Mouse (Mus musculus): Measurements from ENCODE around the gene Cldn6. TPM values are rescaled to one million over a fixed set of nuclear protein-coding genes. Genes with fewer than 3 reads are reported as not detected.

The Cldn6 gene
- polyA plus RNA-seq, 1 experiment = 0.18 TPM

GRCm38 (mm10) chr17:23674271-23674952, 4.6 kb upstream of the Cldn6 start:
- TF ChIP-seq CTCF (IDR thresholded peaks at IDR 0.05; ENCODE audit: extremely low read depth, insufficient read depth, insufficient read length, insufficient replicate concordance) (no peak), POLR2A (IDR thresholded peaks at IDR 0.05; ENCODE audit: low read depth, low read length) (no peak)
- H3K4me3 ChIP-seq (ENCODE audit: extremely low read depth, insufficient read depth, insufficient read length) = peak overlapping the region; percentile 84; the same call in 1 of the 2 replicates
- peak overlapping the region; percentile 96; the same call in 1 of the 2 replicates for H3K27ac ChIP-seq (ENCODE audit: insufficient read depth, low read length)
- H3K27me3 ChIP-seq (ENCODE audit: control insufficient read depth, insufficient read depth, low read length) = peaks cover 6% of the 10 kb centered on the region
- DNase-seq (ENCODE audit: low read depth in 1 of 2, low spot score in 2 of 2) = no peak
- peaks cover 5% of the 10 kb centered on the region for H3K36me3 ChIP-seq (ENCODE audit: control insufficient read depth, insufficient read depth, low read length)
- WGBS = 62% methylated on average over 9 of the region's 9 CpGs
- peaks cover 13% of the 10 kb centered on the region for H3K4me1 ChIP-seq (ENCODE audit: control insufficient read depth, insufficient read depth, insufficient read length)

- no peak overlapping the region for H3K4me3 ChIP-seq (ENCODE audit: extremely low read depth, insufficient read depth, insufficient read length)
- WGBS = 71% methylated on average over 5 of the region's 5 CpGs
- peaks cover under 1% of the 10 kb centered on the region; the same call in 1 of the 2 replicates for H3K36me3 ChIP-seq (ENCODE audit: control insufficient read depth, insufficient read depth, low read length)
- no peak for DNase-seq (ENCODE audit: low read depth in 1 of 2, low spot score in 2 of 2)
- peaks cover 13% of the 10 kb centered on the region for H3K4me1 ChIP-seq (ENCODE audit: control insufficient read depth, insufficient read depth, insufficient read length)
- TF ChIP-seq CTCF (IDR thresholded peaks at IDR 0.05; ENCODE audit: extremely low read depth, insufficient read depth, insufficient read length, insufficient replicate concordance) = no peak
- no peak for TF ChIP-seq POLR2A (IDR thresholded peaks at IDR 0.05; ENCODE audit: low read depth, low read length)
- peaks cover 8% of the 10 kb centered on the region for H3K27me3 ChIP-seq (ENCODE audit: control insufficient read depth, insufficient read depth, low read length)
- H3K27ac ChIP-seq (ENCODE audit: insufficient read depth, low read length) = no peak overlapping the region
These were observed 3.9 kb upstream of the Cldn6 start for GRCm38 (mm10) chr17:23675127-23675526.

DNA sequence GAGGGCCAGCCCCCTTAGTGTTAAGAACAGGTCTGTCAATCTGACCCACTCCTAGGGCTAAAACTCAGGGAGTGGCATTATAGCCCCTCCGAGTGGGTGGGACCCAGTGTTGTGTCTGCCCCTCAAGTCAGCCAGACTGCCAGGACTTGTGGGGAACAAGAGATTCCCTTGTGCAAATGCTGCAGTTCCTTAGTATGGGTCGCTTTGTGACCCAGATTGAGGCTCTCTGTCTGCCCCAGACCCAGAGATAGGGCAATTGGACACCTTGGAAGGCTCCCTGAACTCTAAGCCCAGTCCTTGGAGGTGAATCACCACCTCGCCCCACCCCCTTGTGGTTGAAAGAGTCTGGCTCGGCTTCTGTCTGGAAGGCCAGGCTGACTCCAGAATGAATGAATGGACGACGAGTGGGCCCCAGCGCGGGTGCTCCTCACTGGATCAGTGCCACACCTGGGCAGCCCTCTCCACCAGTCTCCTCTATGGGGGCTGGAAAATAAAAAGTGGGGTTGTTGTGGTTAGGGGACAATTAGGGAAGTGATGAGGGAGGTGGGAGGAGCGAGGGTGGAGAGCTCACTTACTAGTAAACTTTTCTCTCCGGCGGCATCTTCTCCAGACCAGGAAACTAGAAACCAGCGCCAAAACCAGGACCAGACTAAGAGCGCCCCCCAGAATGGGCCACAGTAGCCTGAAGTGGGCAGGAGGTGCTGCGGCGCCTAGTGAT, 3.3 kb upstream of the Cldn6 start:
- H3K36me3 ChIP-seq (ENCODE audit: control insufficient read depth, insufficient read depth, low read length) = no peaks in the 10 kb centered on the region
- peaks cover 8% of the 10 kb centered on the region for H3K27me3 ChIP-seq (ENCODE audit: control insufficient read depth, insufficient read depth, low read length)
- H3K4me3 ChIP-seq (ENCODE audit: extremely low read depth, insufficient read depth, insufficient read length) = peak overlapping the region; percentile 76; the same call in 1 of the 2 replicates
- peaks cover 13% of the 10 kb centered on the region for H3K4me1 ChIP-seq (ENCODE audit: control insufficient read depth, insufficient read depth, insufficient read length)
- TF ChIP-seq CTCF (IDR thresholded peaks at IDR 0.05; ENCODE audit: extremely low read depth, insufficient read depth, insufficient read length, insufficient replicate concordance) (no peak), POLR2A (IDR thresholded peaks at IDR 0.05; ENCODE audit: low read depth, low read length) (no peak)
- WGBS = 19% methylated on average over 15 of the region's 15 CpGs
- no peak for DNase-seq (ENCODE audit: low read depth in 1 of 2, low spot score in 2 of 2)
- no peak overlapping the region; the same call in 1 of the 2 replicates for H3K27ac ChIP-seq (ENCODE audit: insufficient read depth, low read length)

DNA sequence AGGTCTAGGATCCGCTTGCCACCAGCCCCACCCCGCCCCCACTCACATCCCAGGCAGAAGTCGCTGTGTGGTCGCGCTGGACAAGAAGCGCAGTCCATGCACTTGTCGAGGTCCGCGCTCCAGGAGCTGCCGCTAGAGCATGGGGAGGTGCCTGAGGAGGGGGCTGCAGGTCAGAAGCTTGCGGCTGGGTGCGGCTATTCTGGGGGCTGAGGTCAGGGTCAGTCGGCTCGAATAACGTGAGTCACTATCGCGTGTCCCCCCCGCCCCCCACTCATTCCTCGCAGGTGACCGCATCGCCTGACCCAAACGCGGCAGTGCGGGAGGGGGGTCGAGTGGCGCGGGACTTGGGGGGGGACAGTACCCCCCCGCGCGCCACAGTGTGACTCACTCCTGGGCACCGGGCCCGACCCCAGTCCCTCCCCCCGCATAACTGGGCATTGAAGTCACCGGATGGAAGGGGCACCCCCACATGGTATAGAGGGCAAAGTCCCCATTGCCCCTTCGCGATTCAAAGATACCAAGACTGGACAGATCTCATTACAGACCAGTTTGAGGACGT, 2.5 kb upstream of the Cldn6 start:
- H3K4me1 ChIP-seq (ENCODE audit: control insufficient read depth, insufficient read depth, insufficient read length) = peaks cover 13% of the 10 kb centered on the region
- WGBS = under 1% methylated on average over 37 of the region's 37 CpGs
- DNase-seq (ENCODE audit: low read depth in 1 of 2, low spot score in 2 of 2) = no peak
- H3K27me3 ChIP-seq (ENCODE audit: control insufficient read depth, insufficient read depth, low read length) = peaks cover 8% of the 10 kb centered on the region
- H3K36me3 ChIP-seq (ENCODE audit: control insufficient read depth, insufficient read depth, low read length) = no peaks in the 10 kb centered on the region
- TF ChIP-seq CTCF (IDR thresholded peaks at IDR 0.05; ENCODE audit: extremely low read depth, insufficient read depth, insufficient read length, insufficient replicate concordance) = no peak
- no peak for TF ChIP-seq POLR2A (IDR thresholded peaks at IDR 0.05; ENCODE audit: low read depth, low read length)
- H3K27ac ChIP-seq (ENCODE audit: insufficient read depth, low read length) = no peak overlapping the region
- H3K4me3 ChIP-seq (ENCODE audit: extremely low read depth, insufficient read depth, insufficient read length) = peak overlapping the region; percentile 76

GRCm38 (mm10) chr17:23677236-23677679, 1.8 kb upstream of the Cldn6 start, which contains the start of gene Tnfrsf12a:
TSS of gene Tnfrsf12a (minus strand) at chr17:23677468.
- H3K36me3 ChIP-seq (ENCODE audit: control insufficient read depth, insufficient read depth, low read length) = no peaks in the 10 kb centered on the region
- DNase-seq (ENCODE audit: low read depth in 1 of 2, low spot score in 2 of 2) = peak; percentile 68 to 82
- peak within 1 kb of the TSS; percentile 76 for H3K4me3 ChIP-seq (ENCODE audit: extremely low read depth, insufficient read depth, insufficient read length)
- TF ChIP-seq CTCF (IDR thresholded peaks at IDR 0.05; ENCODE audit: extremely low read depth, insufficient read depth, insufficient read length, insufficient replicate concordance) (no peak), POLR2A (IDR thresholded peaks at IDR 0.05; ENCODE audit: low read depth, low read length) (peak; percentile 89)
- peak within 1 kb of the TSS; percentile 12; the same call in 1 of the 2 replicates for H3K27ac ChIP-seq (ENCODE audit: insufficient read depth, low read length)
- peaks cover 8% of the 10 kb centered on the region for H3K27me3 ChIP-seq (ENCODE audit: control insufficient read depth, insufficient read depth, low read length)
- peaks cover 13% of the 10 kb centered on the region for H3K4me1 ChIP-seq (ENCODE audit: control insufficient read depth, insufficient read depth, insufficient read length)
- WGBS = under 1% methylated on average over 34 of the region's 34 CpGs

- Histone ChIP-seq H3K27ac (ENCODE audit: insufficient read depth, low read length) (no peak overlapping the region), H3K36me3 (ENCODE audit: control insufficient read depth, insufficient read depth, low read length) (no peaks in the 10 kb centered on the region), H3K4me1 (ENCODE audit: control insufficient read depth, insufficient read depth, insufficient read length) (peaks cover 8% of the 10 kb centered on the region), H3K4me3 (ENCODE audit: extremely low read depth, insufficient read depth, insufficient read length) (no peak overlapping the region), H3K27me3 (ENCODE audit: control insufficient read depth, insufficient read depth, low read length) (peaks cover 10% of the 10 kb centered on the region)
- TF ChIP-seq CTCF (IDR thresholded peaks at IDR 0.05; ENCODE audit: extremely low read depth, insufficient read depth, insufficient read length, insufficient replicate concordance) = no peak
- no peak for TF ChIP-seq POLR2A (IDR thresholded peaks at IDR 0.05; ENCODE audit: low read depth, low read length)
- 76% methylated on average over 9 of the region's 9 CpGs for WGBS
- no peak for DNase-seq (ENCODE audit: low read depth in 1 of 2, low spot score in 2 of 2)
These were observed 1.3 kb downstream of the Cldn6 start for GRCm38 (mm10) chr17:23680336-23680735.

Measured in spleen, adult 2 months (tissue).